Mouse (Mus musculus) cerebellum, adult 18-20 months (tissue): ENCODE data around the gene Clec2i.
A peak's percentile ranks its signal among the peaks of the same experiment; 100 is the strongest.
"Not testable (repeated sequence)": the region's sequence is repeated elsewhere in the genome, so short reads cannot be mapped to it uniquely, and the experiment has no call there.

Experiments
- DNase-seq, 2 experiments: peaks; one replicate each; pipeline ENCODE4 v3.0.0; 2021

Gene Clec2i

DNA sequence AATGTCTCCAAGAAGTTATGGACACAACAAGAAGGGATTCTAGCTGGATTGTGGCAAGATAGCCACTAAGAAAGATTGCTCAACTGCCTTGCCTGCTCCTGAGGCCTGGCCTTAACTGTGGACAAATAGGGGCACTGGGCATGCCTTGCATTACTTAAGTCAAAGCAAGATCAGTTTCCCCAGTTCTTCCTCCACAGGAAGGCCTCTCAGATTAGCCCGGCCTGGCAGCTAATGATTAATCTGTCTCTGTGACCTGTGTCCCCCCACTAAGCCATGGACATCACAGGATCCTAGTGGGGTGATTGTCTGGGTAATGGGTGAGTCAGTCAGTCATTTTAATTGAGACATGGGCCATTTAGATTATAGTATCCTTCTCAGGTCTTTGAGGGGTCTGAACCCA lies 31.9 kb upstream of the Clec2i start:
- no peak for DNase-seq

DNA sequence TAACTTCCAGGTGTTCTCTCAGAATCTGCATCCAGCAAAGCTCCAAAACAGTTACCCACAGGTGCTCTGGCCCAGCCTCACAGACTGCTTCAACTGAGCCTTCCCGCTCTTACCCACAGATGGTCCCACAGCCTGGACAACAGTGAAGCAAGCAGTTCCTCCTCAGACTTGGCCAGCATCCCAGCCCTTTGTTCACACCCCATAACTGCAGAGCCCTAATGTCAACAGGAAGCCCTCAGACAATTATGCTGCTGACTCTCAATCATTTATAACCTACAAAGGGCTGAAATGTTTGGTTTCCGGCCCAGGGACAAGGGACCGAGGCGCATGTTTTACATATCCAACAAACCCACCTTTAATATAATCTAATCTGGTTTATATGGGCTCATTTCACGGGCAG lies 31.1 kb upstream of the Clec2i start:
- DNase-seq = peak; percentile 58 to 66

- no peak for DNase-seq
Observed at GRCm38 (mm10) chr6:128857976-128858375, 29.4 kb upstream of the Clec2i start.

GRCm38 (mm10) chr6:128868861-128869260 lies 18.5 kb upstream of the Clec2i start:
- DNase-seq = no peak

DNA sequence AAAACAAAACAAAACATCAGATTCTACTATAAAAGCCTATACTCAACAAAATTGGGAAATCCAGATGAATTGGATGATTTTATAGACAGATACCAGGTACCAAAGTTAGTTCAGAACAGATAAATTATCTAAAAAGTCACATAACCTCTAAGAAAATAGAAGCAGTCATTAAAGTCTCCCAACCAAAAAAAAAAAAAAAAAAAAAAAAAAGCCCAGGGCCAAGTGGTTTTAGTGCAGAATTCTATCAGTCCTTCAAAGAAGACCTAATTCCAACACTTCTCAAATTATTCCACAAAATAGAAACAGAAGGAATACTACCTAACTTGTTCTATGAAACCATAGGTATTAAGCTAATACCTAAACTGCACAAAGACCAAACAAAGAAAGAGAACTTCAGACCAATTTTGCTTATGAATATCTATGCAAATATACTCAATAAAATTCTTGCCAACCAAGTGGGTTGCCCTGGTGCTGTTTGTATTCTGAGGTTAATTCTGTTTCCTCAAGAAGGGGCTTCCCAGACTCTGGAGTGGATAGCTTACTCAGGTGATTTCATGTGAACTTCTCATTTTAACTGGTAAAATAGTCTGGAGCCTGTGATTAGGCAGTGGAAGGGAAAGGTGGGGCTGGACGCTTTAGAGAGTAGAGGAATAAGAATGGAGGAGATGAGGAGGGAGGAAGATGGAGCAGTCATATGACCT lies 15.3 kb upstream of the Clec2i start:
- DNase-seq = no peak

DNA sequence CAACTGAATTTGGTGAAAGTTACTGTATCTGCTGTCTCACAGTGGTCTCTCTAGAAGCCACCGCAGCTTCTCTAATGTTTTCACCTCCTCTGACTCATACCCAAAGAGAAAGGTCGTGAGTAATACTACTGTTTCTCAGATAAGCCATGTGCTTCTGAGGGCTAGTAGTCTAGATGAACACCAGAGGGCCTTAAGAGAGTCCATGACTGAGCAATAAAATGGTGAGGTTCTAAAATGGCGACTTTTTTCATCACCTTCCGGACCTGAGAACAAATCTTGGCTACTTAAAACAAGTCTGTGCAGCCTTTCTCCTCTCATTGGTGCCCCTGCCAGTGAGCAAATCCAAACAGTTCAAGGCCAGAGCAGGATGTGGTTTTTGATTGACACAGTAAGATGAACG lies 1.4 kb downstream of the Clec2i start:
- DNase-seq = no peak

- DNase-seq = no peak
Observed at GRCm38 (mm10) chr6:128890948-128891355, 3.6 kb downstream of the Clec2i start, which contains the start of gene BC035044. BC035044 (minus strand) TSS chr6:128891126.

DNA sequence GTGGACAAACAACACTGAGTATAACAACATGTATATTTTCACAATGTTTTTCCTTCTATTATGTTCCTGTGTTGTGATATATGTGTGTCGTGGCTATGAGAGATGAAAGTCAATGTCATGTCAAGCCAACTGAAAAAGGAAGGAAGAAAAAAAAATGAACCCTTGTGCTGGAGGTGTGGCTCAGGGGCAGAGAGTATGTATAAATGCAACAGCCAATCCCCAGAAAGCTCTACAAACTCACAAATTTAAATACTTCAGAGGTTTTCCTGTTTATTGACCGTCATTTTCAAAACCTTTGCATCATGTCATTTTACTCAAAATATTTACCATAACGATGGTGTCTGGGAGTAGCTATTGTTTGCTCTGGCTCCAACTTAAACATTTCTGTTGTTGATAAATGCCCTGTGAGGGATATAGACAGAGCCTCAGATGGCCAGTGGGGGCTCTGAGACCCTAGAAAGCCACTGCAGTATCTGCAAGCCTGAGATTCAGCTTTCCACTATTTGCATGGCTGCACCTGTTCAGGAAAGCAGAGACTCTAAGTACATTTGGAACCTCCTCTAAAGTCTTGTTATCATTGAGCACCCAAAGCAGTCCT lies 8.1 kb downstream of the Clec2i start:
- DNase-seq = no peak

GRCm38 (mm10) chr6:128900044-128900443 lies 12.7 kb downstream of the Clec2i start:
- no peak for DNase-seq

DNA sequence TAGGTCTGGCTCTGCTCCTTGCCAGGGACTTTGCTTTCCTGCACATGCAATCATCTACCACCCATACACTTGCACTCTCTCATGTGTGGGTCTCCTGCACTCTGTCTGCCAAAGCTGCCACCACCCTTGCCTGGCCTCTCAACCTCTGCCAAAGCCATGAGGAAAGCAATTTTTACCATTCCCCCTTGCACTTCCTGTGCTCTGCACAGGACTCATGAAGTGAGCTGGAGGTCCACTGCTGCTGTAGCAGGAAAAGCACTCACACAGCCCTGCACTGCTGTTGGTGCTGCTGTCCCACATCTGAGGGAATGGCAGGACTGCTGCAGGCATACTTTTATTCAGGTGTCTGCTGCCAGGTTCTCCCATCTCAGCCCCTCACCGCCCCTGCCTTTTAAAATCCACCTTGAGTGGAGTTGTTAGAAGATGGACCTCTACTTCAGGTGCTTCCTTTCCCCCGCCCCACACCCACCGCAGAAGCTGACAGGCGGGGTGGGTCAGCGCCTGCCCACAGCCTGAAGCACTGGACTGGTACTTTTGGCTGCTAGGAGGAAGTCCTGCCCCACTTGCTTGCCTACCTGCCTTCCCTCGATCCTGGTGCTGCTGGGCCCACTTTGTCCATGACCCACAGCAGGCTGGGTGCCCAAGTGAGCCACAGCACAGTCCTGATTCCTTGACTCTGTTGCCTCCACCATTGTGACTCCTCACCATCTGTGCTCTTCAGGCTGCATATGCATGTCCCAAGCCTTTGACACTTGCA lies 13.6 kb downstream of the Clec2i start:
- DNase-seq = not testable (repeated sequence)

DNA sequence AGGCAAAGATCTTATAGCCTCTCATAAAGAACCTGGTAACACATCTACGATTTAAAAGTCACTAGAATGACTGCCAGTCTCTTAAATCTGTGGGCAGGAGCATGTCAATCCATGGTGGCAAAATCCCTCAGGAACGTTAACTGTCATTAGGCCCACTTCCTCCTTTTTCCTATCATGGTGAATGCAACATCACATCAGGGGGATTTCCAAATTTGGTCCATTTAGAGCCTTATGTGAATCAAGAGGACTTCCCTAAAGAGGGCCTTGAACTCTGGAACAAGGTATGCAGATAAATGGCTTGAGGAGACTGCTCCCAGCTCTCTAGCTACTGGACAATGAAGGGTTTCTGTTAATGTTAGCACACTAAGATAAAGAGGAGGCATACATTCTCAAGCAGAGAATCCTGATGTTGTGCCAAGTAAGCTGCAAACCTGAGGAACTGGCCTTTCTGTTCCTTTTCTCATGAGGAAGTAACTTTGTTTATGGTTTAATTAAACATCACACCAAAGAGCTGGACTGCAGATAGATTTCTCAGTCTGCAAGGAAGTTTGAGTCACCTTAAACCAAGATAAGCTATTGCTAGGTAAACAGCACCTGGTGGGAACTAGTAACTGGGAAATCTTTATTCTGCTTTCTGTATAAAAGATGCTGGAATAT lies 26.3 kb downstream of the Clec2i start:
- DNase-seq = no peak

DNA sequence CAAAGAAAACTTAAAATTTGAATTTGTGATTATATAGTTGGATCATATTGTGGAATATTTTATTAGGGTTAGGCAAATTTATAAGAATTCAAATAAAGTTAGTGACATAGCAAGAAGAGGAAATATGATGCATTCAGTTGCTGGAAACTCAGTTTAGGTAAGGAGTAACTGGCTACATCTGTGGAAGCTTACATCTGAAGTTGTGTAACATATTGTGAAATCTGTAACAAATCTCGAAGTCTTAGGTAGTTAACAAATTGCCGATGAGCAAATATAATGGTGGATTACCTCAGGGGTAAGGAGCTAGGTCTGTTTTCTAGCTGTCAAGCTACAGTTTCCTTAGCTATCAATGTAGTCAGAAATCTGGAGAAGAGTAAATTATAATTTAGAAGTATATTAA lies 29.9 kb downstream of the Clec2i start:
- DNase-seq = no peak

GRCm38 (mm10) chr6:128933050-128933449 lies 45.7 kb downstream of the Clec2i start:
- DNase-seq = no peak

- not testable (repeated sequence) for DNase-seq
Observed at GRCm38 (mm10) chr6:128934081-128934480, 46.7 kb downstream of the Clec2i start, which contains the start of gene Clec2g. Clec2g (plus strand) TSS chr6:128934381.

DNA sequence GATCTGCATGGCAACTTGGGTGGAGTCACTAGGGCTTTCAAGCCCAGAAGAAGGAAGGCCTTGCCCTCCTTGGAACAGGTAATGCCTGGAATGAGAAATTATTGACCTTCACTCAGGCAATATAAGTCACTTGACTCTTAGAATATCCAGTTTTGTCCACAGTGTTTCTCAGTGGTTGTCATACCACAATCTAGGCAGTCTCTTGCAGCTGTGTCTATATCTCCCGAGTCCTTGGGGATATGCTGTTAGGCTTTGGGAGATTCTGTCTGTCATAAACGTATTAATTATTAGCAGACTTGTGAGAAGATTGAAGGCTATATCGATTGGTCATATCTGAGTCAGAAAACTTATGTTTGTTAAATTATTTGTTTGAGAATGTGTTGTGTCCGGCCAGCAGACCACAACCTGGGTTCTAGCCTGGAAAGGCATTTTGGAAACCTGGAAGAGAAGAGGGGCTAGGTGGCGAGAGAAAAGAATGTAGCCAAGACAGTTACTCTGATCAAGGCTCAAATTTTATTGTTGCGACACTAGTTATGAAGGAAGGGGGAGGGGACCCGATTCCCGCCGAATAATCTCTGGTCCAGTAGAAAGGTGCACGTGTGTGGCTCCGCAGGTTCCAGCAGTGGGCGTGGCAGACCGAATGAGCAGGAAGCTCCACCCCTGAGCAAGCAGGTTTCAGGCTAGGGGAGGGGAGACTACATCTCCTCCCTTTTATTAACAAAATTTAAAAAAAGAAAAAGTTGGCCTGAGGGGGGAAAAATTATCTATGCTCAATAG lies 48.7 kb downstream of the Clec2i start:
- not testable (repeated sequence) for DNase-seq

- no peak for DNase-seq
Observed at GRCm38 (mm10) chr6:128941646-128942421, 54.4 kb downstream of the Clec2i start.

- DNase-seq = no peak
Observed at GRCm38 (mm10) chr6:128945564-128945963, 58.2 kb downstream of the Clec2i start.
